Mouse (Mus musculus): ENCODE results near the gene Slc50a1.

Gene Slc50a1

GRCm38 (mm10) chr3:89229276-89229675, 41.1 kb downstream of the Slc50a1 start:
- DNase-seq, result no peak

DNA sequence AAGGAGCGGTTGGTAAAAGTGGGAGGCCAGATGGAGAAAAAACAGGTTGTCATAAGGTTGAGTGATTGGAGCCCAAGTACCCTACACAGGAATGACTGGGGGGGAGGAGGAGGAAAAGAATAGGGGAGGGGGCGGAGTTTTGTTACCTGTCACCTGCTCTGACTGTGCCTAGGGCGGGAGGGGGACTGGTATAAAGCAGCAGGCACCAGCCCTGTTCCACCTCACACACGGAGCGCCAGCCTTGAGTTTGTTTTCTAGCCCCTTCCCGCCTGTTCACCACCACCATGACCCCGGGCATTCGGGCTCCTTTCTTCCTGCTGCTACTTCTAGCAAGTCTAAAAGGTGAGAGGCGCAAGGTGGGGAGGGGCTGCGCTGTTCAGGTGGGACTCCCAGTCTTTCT, 41.5 kb downstream of the Slc50a1 start, which contains the start of gene Muc1:
Muc1 (plus strand) TSS at position 222 of the 400 bp plus-strand sequence.
- peak; percentile 66 for DNase-seq

DNA sequence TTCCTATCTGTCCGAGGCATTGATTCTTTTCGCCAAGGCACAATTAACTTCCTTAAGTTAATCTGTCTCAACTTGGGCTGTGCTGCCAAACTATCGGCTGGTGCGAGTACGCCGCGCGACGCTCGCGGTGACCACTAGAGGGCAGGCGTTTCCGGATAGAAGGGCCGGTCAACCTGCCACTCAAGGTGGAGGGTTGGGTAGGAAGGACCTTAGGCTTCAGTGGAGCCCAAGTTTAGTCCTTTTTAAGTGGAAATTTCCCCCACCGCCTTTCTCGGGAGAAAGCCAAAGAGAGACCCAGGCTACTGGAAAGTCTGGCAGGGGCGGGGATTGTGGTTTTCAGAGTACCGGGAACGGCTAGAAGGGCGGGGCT, 42.2 kb downstream of the Slc50a1 start:
- peak; percentile 94 for DNase-seq

DNA sequence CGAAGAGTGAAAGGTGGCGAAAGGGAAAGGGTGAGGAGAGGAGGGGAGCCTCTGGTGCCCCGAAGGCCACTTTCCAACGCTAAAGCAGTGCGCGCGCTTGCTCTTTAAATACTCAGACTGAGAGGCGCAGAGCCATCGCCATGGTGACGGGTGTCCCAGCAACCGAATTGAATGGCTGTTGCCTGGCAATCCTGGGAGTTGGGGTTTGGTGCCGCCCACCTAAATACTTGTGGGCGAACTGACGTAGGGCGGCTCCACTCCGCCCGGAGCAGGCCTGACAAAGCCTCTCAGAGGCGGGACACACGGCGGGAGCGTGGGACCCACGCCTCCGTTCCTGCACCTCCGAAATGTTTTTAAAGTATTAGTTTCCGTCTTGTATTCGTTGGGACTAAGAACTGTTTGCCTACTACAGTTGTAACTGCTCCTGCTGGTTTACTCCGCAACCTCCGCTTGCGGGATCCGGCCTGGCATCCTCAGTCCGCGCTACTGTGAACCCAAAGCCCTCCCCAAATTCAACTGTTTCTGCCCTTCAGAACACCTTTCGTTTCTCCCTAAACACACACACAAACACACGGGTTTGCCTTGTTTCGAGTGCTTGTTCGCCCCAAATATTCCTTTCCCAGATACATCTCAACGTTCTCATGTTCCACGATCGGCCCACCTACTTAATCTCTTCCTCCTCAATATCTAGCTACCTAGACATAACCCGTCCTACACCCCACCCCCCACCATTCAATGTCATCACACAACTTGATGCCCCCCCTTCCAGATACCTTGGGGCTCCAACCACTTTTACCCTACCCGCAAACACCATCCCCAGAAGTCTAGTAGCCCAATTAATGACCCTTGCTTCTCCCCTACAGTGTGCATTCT, 42.8 kb downstream of the Slc50a1 start:
- peak; percentile 92 for DNase-seq

DNA sequence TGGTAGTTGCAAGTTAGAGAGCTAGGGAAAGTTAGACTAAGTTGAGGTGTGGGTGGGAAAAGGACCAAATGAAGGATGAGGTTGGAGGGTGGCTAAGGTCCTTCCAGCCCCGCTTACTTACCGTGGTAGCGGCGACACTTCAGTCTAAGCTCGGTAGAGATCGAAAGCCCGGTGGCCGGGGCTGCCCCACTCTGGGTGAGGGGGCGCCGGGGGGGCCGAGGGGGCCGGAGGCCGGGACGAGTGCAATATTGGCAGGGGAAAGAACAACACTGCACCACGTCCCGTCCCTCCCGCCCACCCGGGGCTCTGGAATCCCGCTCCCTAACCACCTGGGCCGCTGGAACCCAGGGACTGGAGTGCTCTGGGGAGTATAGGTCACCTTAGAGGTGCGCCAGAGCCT, 43.5 kb downstream of the Slc50a1 start, which contains the start of gene Mtx1:
Mtx1 (minus strand) TSS at position 189 of the 400 bp plus-strand sequence.
- DNase-seq, result peak; percentile 53

GRCm38 (mm10) chr3:89226361-89226760, 44.0 kb downstream of the Slc50a1 start:
- DNase-seq, result no peak

- no peak for DNase-seq
Measured at GRCm38 (mm10) chr3:89225918-89226317, 44.5 kb downstream of the Slc50a1 start.

DNA sequence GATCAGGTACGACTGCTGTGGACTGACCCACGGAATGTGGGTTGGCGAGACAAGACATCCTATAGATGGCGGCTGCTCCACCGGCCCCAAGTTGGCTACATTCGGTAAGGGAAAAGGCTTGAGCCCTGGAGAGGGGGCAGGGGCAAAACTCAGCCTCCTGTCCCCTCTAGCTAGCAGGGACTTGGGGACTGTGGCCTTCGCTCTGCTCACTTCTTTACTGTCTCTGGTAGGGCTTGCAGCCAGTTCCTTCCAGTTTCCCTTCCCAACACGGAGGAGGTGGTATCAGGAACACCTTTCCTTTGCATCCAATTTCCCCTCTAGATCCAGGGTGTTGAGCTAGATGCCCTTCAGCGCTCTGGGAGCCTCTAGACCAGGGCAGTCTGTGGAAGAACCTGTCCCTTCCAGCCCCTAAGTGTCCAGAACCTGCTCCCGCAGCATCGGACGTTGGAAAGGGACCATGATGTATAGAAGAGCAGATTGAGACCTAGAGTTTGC, 45.0 kb downstream of the Slc50a1 start:
- no peak for DNase-seq

DNA sequence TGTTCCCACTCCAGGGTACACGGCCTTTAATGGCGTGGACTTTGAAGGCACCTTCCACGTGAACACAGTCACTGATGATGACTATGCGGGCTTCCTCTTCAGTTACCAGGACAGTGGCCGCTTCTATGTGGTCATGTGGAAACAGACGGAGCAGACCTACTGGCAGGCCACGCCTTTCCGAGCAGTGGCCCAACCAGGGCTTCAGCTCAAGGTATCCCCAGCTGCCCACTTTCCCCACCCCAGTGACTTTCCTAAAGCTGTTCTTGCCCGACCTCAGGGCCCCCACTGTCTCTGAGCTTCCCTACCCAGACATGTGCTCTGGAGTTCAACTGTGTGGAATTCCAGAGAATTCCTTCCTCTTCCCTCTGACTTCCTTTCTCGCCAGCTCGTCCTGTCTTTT, 45.6 kb downstream of the Slc50a1 start:
- no peak for DNase-seq

DNA sequence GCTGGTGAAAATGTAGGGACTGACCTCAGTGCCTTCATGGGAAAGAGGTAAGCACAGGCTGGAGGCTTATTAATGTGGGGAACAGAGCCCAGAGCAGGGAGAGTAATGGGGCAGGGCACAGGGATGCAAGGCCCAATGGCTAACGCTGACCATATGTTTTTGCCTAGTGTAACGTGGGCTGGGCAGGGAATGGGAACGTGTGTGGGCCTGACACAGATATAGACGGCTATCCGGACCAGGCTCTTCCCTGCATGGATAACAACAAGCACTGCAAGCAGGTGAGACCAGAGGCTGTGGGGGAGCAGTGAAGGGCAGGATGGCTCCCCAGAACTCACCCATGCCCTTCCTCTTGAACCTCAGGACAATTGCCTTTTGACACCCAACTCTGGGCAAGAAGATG, 49.2 kb downstream of the Slc50a1 start:
- DNase-seq, result no peak

GRCm38 (mm10) chr3:89219546-89219945, 50.8 kb downstream of the Slc50a1 start:
- peak; percentile 4 for DNase-seq

DNA sequence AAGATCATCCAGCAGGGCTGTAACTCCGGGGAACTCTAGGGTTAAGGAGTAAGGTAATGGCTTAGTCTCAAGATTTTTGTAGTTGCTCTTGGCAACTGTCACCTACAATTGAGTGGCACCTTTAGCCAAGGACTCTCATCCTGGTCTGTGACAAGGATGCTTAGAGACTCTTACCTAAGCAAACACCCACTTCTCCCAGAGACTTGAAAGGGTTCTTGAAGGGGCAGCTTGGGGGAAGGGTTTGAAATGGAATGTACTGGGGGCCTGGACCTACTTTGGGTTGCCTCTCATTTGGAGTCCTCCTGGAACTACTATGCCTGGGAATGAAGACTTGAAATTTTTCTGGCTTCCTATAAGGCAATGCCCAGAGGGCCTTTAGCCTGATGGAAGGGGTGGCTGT, 52.1 kb downstream of the Slc50a1 start:
- DNase-seq, result no peak

All from kidney, postnatal 10 days (tissue).